Mouse (Mus musculus) CH12.LX (cell line): ENCODE data around the gene Irf4. TPM values are rescaled to one million over a fixed set of nuclear protein-coding genes. Genes with fewer than 3 reads are reported as not detected.

Source experiments
- DNase-seq: peaks from one replicate; pipeline ENCODE4 v3.0.0-alpha.2; 2013; ENCODE audit errors: extremely low read depth
- H3K27ac ChIP-seq: 2 replicates; pipeline ENCODE4 v1.5.1; 2012; ENCODE audit warnings: low read depth, mild to moderate bottlenecking, control low read depth, moderate library complexity; ENCODE audit not compliant: insufficient read depth
- H3K27me3 ChIP-seq: replicated peaks from 2 replicates; pipeline ENCODE3; 2012; ENCODE audit warnings: inconsistent platforms
- H3K36me3 ChIP-seq, 2 experiments: replicated peaks in 1 of 2; 2 replicates each; pipeline versions ENCODE3 to v1.6.1; 2012; ENCODE audit warnings: inconsistent platforms in 1 of 2, low read length in 1 of 2, mild to moderate bottlenecking in 1 of 2, mixed read lengths in 1 of 2, moderate library complexity in 1 of 2; ENCODE audit not compliant: control insufficient read depth in 1 of 2, insufficient read depth in 1 of 2
- H3K4me1 ChIP-seq, 2 experiments: 2 replicates each; pipeline ENCODE4 v1.6.1; 2012; ENCODE audit warnings: inconsistent platforms in 1 of 2, moderate library complexity in 1 of 2; ENCODE audit not compliant: insufficient read depth in 2 of 2, control insufficient read depth in 1 of 2
- H3K4me2 ChIP-seq: 2 replicates; pipeline ENCODE4 v1.6.1; 2012; ENCODE audit warnings: low read depth, mild to moderate bottlenecking, control low read depth; ENCODE audit not compliant: poor library complexity, insufficient read depth, severe bottlenecking
- H3K4me3 ChIP-seq, 3 experiments: fragments of 150-350 bp in 1 of 3; sonication (generic) in 1 of 3; replicated peaks in 1 of 3; 2 replicates each; pipeline versions ENCODE3 to v1.5.1; 2011 to 2012; ENCODE audit warnings: low read depth in 2 of 3, low read length in 2 of 3, mild to moderate bottlenecking in 2 of 3, moderate library complexity in 2 of 3, control low read depth in 1 of 3, improper control_type of control experiment in 1 of 3, inconsistent platforms in 1 of 3, mixed read lengths in 1 of 3; ENCODE audit not compliant: poor library complexity in 1 of 3
- H3K79me2 ChIP-seq: replicated peaks from 2 replicates; pipeline ENCODE4 v1.6.1; 2012; ENCODE audit warnings: mild to moderate bottlenecking, moderate library complexity; ENCODE audit not compliant: control insufficient read depth, poor library complexity, insufficient read depth, severe bottlenecking; ENCODE audit errors: extremely low read depth
- H3K9ac ChIP-seq: 2 replicates; pipeline ENCODE4 v1.6.1; 2012; ENCODE audit warnings: low read depth, mild to moderate bottlenecking, control low read depth, moderate library complexity; ENCODE audit not compliant: insufficient read depth
- H3K9me3 ChIP-seq: replicated peaks from 2 replicates; pipeline ENCODE3; 2012; ENCODE audit warnings: low read length, inconsistent platforms, mixed read lengths
- BHLHE40 ChIP-seq: IDR thresholded peaks from 2 replicates; pipeline ENCODE4 v1.6.1; 2011; ENCODE audit warnings: mild to moderate bottlenecking, low read depth, low read length, improper control_type of control experiment
- CHD1 ChIP-seq: IDR thresholded peaks from 2 replicates; pipeline ENCODE4 v1.6.1; 2012; ENCODE audit warnings: low read depth, low read length, improper control_type of control experiment, inconsistent platforms
- CHD2 ChIP-seq: IDR thresholded peaks from 2 replicates; pipeline ENCODE4 v1.6.1; 2011; ENCODE audit warnings: low read length, improper control_type of control experiment
- CTCF ChIP-seq, 2 experiments: IDR thresholded peaks in 1 of 2; conservative IDR thresholded peaks in 1 of 2; 2 replicates each; pipeline ENCODE4 v1.5.1; 2011 to 2012; ENCODE audit warnings: low read depth in 2 of 2, low read length in 2 of 2, improper control_type of control experiment in 1 of 2, inconsistent platforms in 1 of 2, mild to moderate bottlenecking in 1 of 2, moderate library complexity in 1 of 2
- E2F4 ChIP-seq: IDR thresholded peaks from 2 replicates; pipeline ENCODE4 v1.6.1; 2011; ENCODE audit warnings: low read depth, low read length, improper control_type of control experiment; ENCODE audit not compliant: insufficient replicate concordance
- ELF1 ChIP-seq: IDR thresholded peaks from 2 replicates; pipeline ENCODE4 v1.6.1; 2014; ENCODE audit warnings: low read depth, mild to moderate bottlenecking, inconsistent platforms, low read length, improper control_type of control experiment
- EP300 ChIP-seq: IDR thresholded peaks from 2 replicates; pipeline ENCODE4 v1.6.1; 2011; ENCODE audit warnings: low read length, improper control_type of control experiment
- GABPA ChIP-seq: IDR thresholded peaks from 2 replicates; pipeline ENCODE4 v1.6.1; 2012; ENCODE audit warnings: low read depth, low read length, improper control_type of control experiment, inconsistent platforms; ENCODE audit not compliant: insufficient replicate concordance
- HCFC1 ChIP-seq: IDR thresholded peaks from 2 replicates; pipeline ENCODE4 v1.6.1; 2012; ENCODE audit warnings: low read depth, mild to moderate bottlenecking, inconsistent platforms, low read length, improper control_type of control experiment
- IRF4 ChIP-seq: IDR thresholded peaks from 2 replicates; pipeline ENCODE4 v1.6.1; 2014; ENCODE audit warnings: low read depth, mild to moderate bottlenecking, inconsistent platforms, low read length, improper control_type of control experiment
- JUN ChIP-seq: IDR thresholded peaks from 2 replicates; pipeline ENCODE4 v1.6.1; 2011; ENCODE audit warnings: low read depth, mild to moderate bottlenecking, low read length, improper control_type of control experiment, moderate library complexity; ENCODE audit not compliant: insufficient read depth
- JUND ChIP-seq: conservative IDR thresholded peaks from 2 replicates; pipeline ENCODE4 v1.6.1; 2011; ENCODE audit warnings: low read depth, low read length, improper control_type of control experiment
- KAT2A ChIP-seq: IDR thresholded peaks from 2 replicates; pipeline ENCODE4 v1.6.1; 2012; ENCODE audit warnings: low read length, improper control_type of control experiment, inconsistent platforms; ENCODE audit not compliant: insufficient replicate concordance
- MAFK ChIP-seq: IDR thresholded peaks from 2 replicates; pipeline ENCODE4 v1.6.1; 2011; ENCODE audit warnings: low read length, improper control_type of control experiment; ENCODE audit not compliant: insufficient replicate concordance
- MAX ChIP-seq: IDR thresholded peaks from 2 replicates; pipeline ENCODE4 v1.6.1; 2011; ENCODE audit warnings: low read length, improper control_type of control experiment
- MAZ ChIP-seq: IDR thresholded peaks from 2 replicates; pipeline ENCODE4 v1.6.1; 2012; ENCODE audit warnings: low read depth, mild to moderate bottlenecking, inconsistent platforms, low read length, improper control_type of control experiment, moderate library complexity
- MEF2A ChIP-seq: IDR thresholded peaks from 2 replicates; pipeline ENCODE4 v1.6.1; 2014; ENCODE audit warnings: low read depth, mild to moderate bottlenecking, inconsistent platforms, low read length, improper control_type of control experiment, borderline replicate concordance
- MXI1 ChIP-seq: IDR thresholded peaks from 2 replicates; pipeline ENCODE4 v1.6.1; 2011; ENCODE audit warnings: mild to moderate bottlenecking, low read depth, low read length, improper control_type of control experiment
- MYC ChIP-seq: IDR thresholded peaks from 2 replicates; pipeline ENCODE4 v1.6.1; 2011; ENCODE audit warnings: low read depth, mild to moderate bottlenecking, improper control_type of control experiment, low read length
- NELFE ChIP-seq: IDR thresholded peaks from 2 replicates; pipeline ENCODE4 v1.6.1; 2011; ENCODE audit warnings: low read depth, low read length, improper control_type of control experiment
- NRF1 ChIP-seq: IDR thresholded peaks from 2 replicates; pipeline ENCODE4 v1.6.1; 2014; ENCODE audit warnings: low read depth, mild to moderate bottlenecking, inconsistent platforms, low read length, improper control_type of control experiment, moderate library complexity
- POLR2A ChIP-seq: IDR thresholded peaks from 2 replicates; pipeline ENCODE4 v1.6.1; 2011; ENCODE audit warnings: low read depth, mild to moderate bottlenecking, improper control_type of control experiment, low read length
- POLR2AphosphoS2 ChIP-seq: IDR thresholded peaks from 2 replicates; pipeline ENCODE4 v1.6.1; 2011; ENCODE audit warnings: low read depth, low read length, improper control_type of control experiment
- RAD21 ChIP-seq: IDR thresholded peaks from 2 replicates; pipeline ENCODE4 v1.6.1; 2011; ENCODE audit warnings: low read depth, mild to moderate bottlenecking, low read length, improper control_type of control experiment, moderate library complexity
- RCOR1 ChIP-seq: conservative IDR thresholded peaks from 2 replicates; pipeline ENCODE4 v1.6.1; 2012; ENCODE audit warnings: low read depth, mild to moderate bottlenecking, inconsistent platforms, low read length, improper control_type of control experiment
- SIN3A ChIP-seq: IDR thresholded peaks from 2 replicates; pipeline ENCODE4 v1.6.1; 2012; ENCODE audit warnings: low read length, improper control_type of control experiment, inconsistent platforms
- SMC3 ChIP-seq: IDR thresholded peaks from 2 replicates; pipeline ENCODE4 v1.6.1; 2011; ENCODE audit warnings: low read depth, low read length, improper control_type of control experiment
- TBP ChIP-seq: conservative IDR thresholded peaks from 2 replicates; pipeline ENCODE4 v1.6.1; 2011; ENCODE audit warnings: low read depth, low read length, improper control_type of control experiment
- TCF12 ChIP-seq: IDR thresholded peaks from 2 replicates; pipeline ENCODE4 v1.6.1; 2014; ENCODE audit warnings: low read depth, mild to moderate bottlenecking, inconsistent platforms, low read length, improper control_type of control experiment
- USF1 ChIP-seq: IDR thresholded peaks from 2 replicates; pipeline ENCODE4 v1.6.1; 2014; ENCODE audit warnings: low read depth, mild to moderate bottlenecking, inconsistent platforms, low read length, improper control_type of control experiment
- USF2 ChIP-seq: conservative IDR thresholded peaks from 2 replicates; pipeline ENCODE4 v1.6.1; 2011; ENCODE audit warnings: low read depth, low read length, improper control_type of control experiment
- ZKSCAN1 ChIP-seq: IDR thresholded peaks from 2 replicates; pipeline ENCODE4 v1.6.1; 2012; ENCODE audit warnings: low read depth, inconsistent platforms, low read length, improper control_type of control experiment, borderline replicate concordance
- ZMIZ1 ChIP-seq: IDR thresholded peaks from 2 replicates; pipeline ENCODE4 v1.6.1; 2012; ENCODE audit warnings: low read depth, mild to moderate bottlenecking, inconsistent platforms, low read length, improper control_type of control experiment
- ZNF384 ChIP-seq: IDR thresholded peaks from 2 replicates; pipeline ENCODE4 v1.6.1; 2012; ENCODE audit warnings: low read depth, low read length, improper control_type of control experiment, inconsistent platforms
- dilution Hi-C: fragments of 300-500 bp; cut with MboI; formaldehyde crosslinking; loops from 2 replicates; pipeline ENCODE4 v1.14.3; 2020; ENCODE audit warnings: low sequenced_read_pairs; ENCODE audit not compliant: extremely low pct_unique_long_range_greater_than_20kb, extremely low pct_ligation_motif_present
- in situ Hi-C: fragments of 300-500 bp; cut with MboI; formaldehyde crosslinking; loops from 3 replicates; pipeline ENCODE4 v1.14.3; 2019; ENCODE audit warnings: low sequenced_read_pairs, low pct_ligation_motif_present, low pct_unique_long_range_greater_than_20kb, mixed read lengths
- polyA plus RNA-seq: library from polyadenylated mRNA; unstranded; fragments of >175 nt; gene quantifications from 2 replicates; pipeline ENCODE4 v1.2.1, GENCODE M21; 2012; ENCODE audit warnings: low read depth; ENCODE audit not compliant: insufficient read length
- total RNA-seq, 2 experiments: library from RNA; depleted of rRNA; stranded (reverse); fragments of 300-350 nt in 1 of 2; fragments of >200 nt in 1 of 2; gene quantifications; 2 replicates each; pipeline ENCODE4 v1.2.3; 2012 to 2014

The Irf4 gene
- total and polyA plus RNA-seq, 3 experiments: 81.7 to 142 (median 115) TPM

DNA sequence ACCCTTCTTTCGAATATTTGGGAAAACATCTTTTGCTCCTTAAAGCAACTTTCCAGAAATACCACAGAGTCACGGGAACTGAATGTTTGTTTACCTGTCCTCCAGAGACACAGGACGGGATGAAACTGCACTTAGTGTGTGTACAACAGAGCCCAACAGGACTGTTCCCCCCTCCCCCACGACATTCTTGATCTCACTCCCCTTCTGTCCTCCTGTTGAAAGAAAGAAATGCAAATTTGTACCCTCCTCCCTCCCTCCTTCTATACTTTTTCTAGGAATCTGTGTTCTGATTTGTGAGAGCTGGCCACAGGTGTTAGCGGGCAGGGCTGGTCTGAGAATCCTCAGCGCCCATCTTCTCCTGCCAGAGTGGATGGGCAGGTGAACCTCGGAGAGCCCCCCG, 25.2 kb upstream of the Irf4 start:
- no peak for TF ChIP-seq MYC
- TF ChIP-seq ZMIZ1: no peak
- no peak for TF ChIP-seq GABPA
- TF ChIP-seq TCF12: peak; percentile 65
- no peak; the same call in 1 of the 2 replicates for TF ChIP-seq SIN3A
- TF ChIP-seq RAD21: no peak
- TF ChIP-seq ELF1: no peak
- no peak for TF ChIP-seq POLR2AphosphoS2
- no peak for TF ChIP-seq JUND
- TF ChIP-seq BHLHE40: peak; percentile 56
- peak; percentile 68 for TF ChIP-seq ZNF384
- TF ChIP-seq NELFE: no peak
- peak; percentile 22 for TF ChIP-seq SMC3
- TF ChIP-seq TBP: 0 out of 2 replicates have a peak, but pooled peaks have one; percentile 47
- TF ChIP-seq JUN: no peak
- TF ChIP-seq MAX: peak; percentile 44; the same call in 1 of the 2 replicates
- 0 out of 2 replicates have a peak, but pooled peaks have one; percentile 12 for TF ChIP-seq MXI1
- no peak for TF ChIP-seq NRF1
- no peak for TF ChIP-seq CTCF (conservative IDR thresholded peaks at IDR 0.05 in 1 of 2, IDR thresholded peaks at IDR 0.05 in 1 of 2; ENCODE audit: low read depth in 2 of 2, low read length in 2 of 2)
- peak; percentile 52 for TF ChIP-seq EP300
- TF ChIP-seq ZKSCAN1: peak; percentile 74
- no peak for TF ChIP-seq KAT2A
- peak; percentile 69; the same call in 1 of the 2 replicates for TF ChIP-seq MEF2A
- no peak for TF ChIP-seq MAFK
- TF ChIP-seq POLR2A: peak; percentile 35; the same call in 1 of the 2 replicates
- TF ChIP-seq CHD2: peak; percentile 90
- no peak for TF ChIP-seq USF1
- TF ChIP-seq MAZ: peak; percentile 51; the same call in 1 of the 2 replicates
- no peak for TF ChIP-seq CHD1
- TF ChIP-seq HCFC1: peak; percentile 14; the same call in 1 of the 2 replicates
- TF ChIP-seq E2F4: no peak
- TF ChIP-seq IRF4: peak; percentile 56; the same call in 1 of the 2 replicates
- TF ChIP-seq USF2: no peak
- TF ChIP-seq RCOR1: no peak
- in situ Hi-C loops (no loop called here), dilution Hi-C loops (no loop called here)
- H3K27ac ChIP-seq: peak overlapping the region; percentile 83
- H3K36me3 ChIP-seq: no peaks in the 10 kb centered on the region
- H3K4me3 ChIP-seq: no peak overlapping the region
- H3K9me3 ChIP-seq: no peaks in the 10 kb centered on the region
- peaks cover 57 to 97% of the 10 kb centered on the region in 2 experiments for H3K4me1 ChIP-seq
- DNase-seq: peak; percentile 50
- H3K27me3 ChIP-seq: no peaks in the 10 kb centered on the region
- H3K4me2 ChIP-seq: peak overlapping the region; percentile 64
- peak overlapping the region; percentile 53; the same call in 1 of the 2 replicates for H3K9ac ChIP-seq
- no peaks in the 10 kb centered on the region for H3K79me2 ChIP-seq
